Mouse (Mus musculus) forebrain, embryonic 14.5 days (tissue): ENCODE data around the gene Cfap58. TPM values are rescaled to one million over a fixed set of nuclear protein-coding genes. Genes with fewer than 3 reads are reported as not detected.

Source experiments
- ATAC-seq: fragments of 200-750 bp; cut with Nextera tagmentation; 2 replicates; pipeline ENCODE4 v1.8.0; 2017; ENCODE audit warnings: mild to moderate bottlenecking, moderate library complexity
- DNase-seq: peaks from one replicate; pipeline ENCODE4 v3.0.0-alpha.2; 2015; ENCODE audit warnings: low spot score
- H3K27ac ChIP-seq: fragments of 300-500 bp; sonication (generic); 2 replicates; pipeline ENCODE4 v1.5.1; 2014; ENCODE audit warnings: low read depth, mild to moderate bottlenecking, control low read depth, low read length, moderate library complexity
- H3K27me3 ChIP-seq: fragments of 300-500 bp; sonication (generic); replicated peaks from 2 replicates; pipeline ENCODE4 v1.6.1; 2014; ENCODE audit warnings: low read length, control low read depth, mixed read lengths; ENCODE audit not compliant: control insufficient read depth, insufficient read depth
- H3K36me3 ChIP-seq: fragments of 300-500 bp; sonication (generic); 2 replicates; pipeline ENCODE4 v1.6.1; 2014; ENCODE audit warnings: low read length, control low read depth; ENCODE audit not compliant: control insufficient read depth, insufficient read depth
- H3K4me1 ChIP-seq: fragments of 300-500 bp; sonication (generic); 2 replicates; pipeline ENCODE4 v1.6.1; 2014; ENCODE audit warnings: antibody characterized with exemption, low read length, control low read depth; ENCODE audit not compliant: control insufficient read depth, insufficient read depth
- H3K4me2 ChIP-seq: fragments of 300-500 bp; sonication (generic); 2 replicates; pipeline ENCODE4 v1.6.1; 2014; ENCODE audit warnings: mild to moderate bottlenecking, control low read depth, low read length
- H3K4me3 ChIP-seq: fragments of 300-500 bp; sonication (generic); 2 replicates; pipeline ENCODE4 v1.5.1; 2014; ENCODE audit warnings: low read depth, low read length, control low read depth
- H3K9ac ChIP-seq: fragments of 300-500 bp; sonication (generic); 2 replicates; pipeline ENCODE4 v1.6.1; 2014; ENCODE audit warnings: mild to moderate bottlenecking, low read length, control low read depth, moderate library complexity
- H3K9me3 ChIP-seq: fragments of 300-500 bp; sonication (generic); replicated peaks from 2 replicates; pipeline ENCODE4 v1.6.1; 2016; ENCODE audit warnings: low read length, control low read depth, mixed read lengths; ENCODE audit not compliant: control insufficient read depth
- WGBS: fragments of 180-500 bp; shearing (Covaris S2); extraction: QIAGEN DNeasy Blood & Tissue Kit; methylation state at CpG from one replicate; pipeline ENCODE4 v1.1.7; 2014; 5-methylcytosine and 5-hydroxymethylcytosine counted together
- polyA plus RNA-seq: library from polyadenylated mRNA; unstranded; fragments of >200 nt; fragmentation: Nextera tagmentation; extraction: Ambion mirVana; gene quantifications from 2 replicates; pipeline ENCODE4 v1.2.1, GENCODE M21; 2014

The Cfap58 gene
- polyA plus RNA-seq, 1 experiment from 2014 or later: 0.50 TPM

GRCm38 (mm10) chr19:47919966-47920375, 17.5 kb upstream of the Cfap58 start:
- peak overlapping the region; percentile 61 for H3K4me3 ChIP-seq
- peak overlapping the region; percentile 56 for H3K4me2 ChIP-seq
- peak overlapping the region; percentile 74; the same call in 1 of the 2 replicates for H3K27ac ChIP-seq
- DNase-seq (peak; percentile 51), ATAC-seq (peak; percentile 5; the same call in 1 of the 2 replicates)
- H3K4me1 ChIP-seq: peaks cover 17% of the 10 kb centered on the region
- H3K9ac ChIP-seq: peak overlapping the region; percentile 75
- no peaks in the 10 kb centered on the region for H3K9me3 ChIP-seq
- WGBS: under 1% methylated on average over 8 of the region's 8 CpGs
- no peaks in the 10 kb centered on the region for H3K36me3 ChIP-seq
- no peaks in the 10 kb centered on the region for H3K27me3 ChIP-seq

GRCm38 (mm10) chr19:47925819-47926218, 11.7 kb upstream of the Cfap58 start:
- H3K9me3 ChIP-seq: no peaks in the 10 kb centered on the region
- no peak overlapping the region for H3K9ac ChIP-seq
- H3K4me3 ChIP-seq: no peak overlapping the region
- no peak overlapping the region for H3K27ac ChIP-seq
- ATAC-seq: no peak
- DNase-seq: no peak
- no peaks in the 10 kb centered on the region for H3K4me1 ChIP-seq
- WGBS: 85% methylated on average over 7 of the region's 7 CpGs
- H3K36me3 ChIP-seq: no peaks in the 10 kb centered on the region
- H3K27me3 ChIP-seq: no peaks in the 10 kb centered on the region
- H3K4me2 ChIP-seq: no peak overlapping the region

DNA sequence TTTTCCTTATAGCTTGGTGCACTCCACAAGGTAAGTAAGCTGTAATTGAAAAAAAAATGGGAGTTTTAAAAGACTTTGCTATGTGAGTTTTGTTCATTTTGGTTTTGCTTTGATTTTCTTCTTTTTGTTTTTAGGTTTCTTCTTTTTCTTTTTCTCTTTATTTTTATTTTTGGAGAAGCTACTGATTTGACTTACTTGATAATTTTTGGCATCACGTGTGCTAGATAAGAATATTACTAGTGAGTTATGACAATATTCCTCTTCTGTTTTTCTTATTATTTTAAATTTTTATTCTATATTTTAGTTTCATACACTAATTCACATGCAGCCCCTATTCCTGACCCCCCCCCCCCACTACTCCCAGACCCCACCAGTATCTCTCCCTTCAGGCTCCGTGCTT, 10.4 kb upstream of the Cfap58 start:
- H3K4me1 ChIP-seq: no peaks in the 10 kb centered on the region
- no peaks in the 10 kb centered on the region for H3K27me3 ChIP-seq
- H3K9ac ChIP-seq: no peak overlapping the region
- H3K36me3 ChIP-seq: no peaks in the 10 kb centered on the region
- no peak overlapping the region for H3K4me3 ChIP-seq
- 78% methylated on average over 2 of the region's 2 CpGs for WGBS
- H3K9me3 ChIP-seq: no peaks in the 10 kb centered on the region
- DNase-seq: no peak
- no peak overlapping the region for H3K27ac ChIP-seq
- no peak overlapping the region for H3K4me2 ChIP-seq
- ATAC-seq: no peak

- H3K27ac ChIP-seq: no peak overlapping the region
- no peak overlapping the region for H3K4me2 ChIP-seq
- no peaks in the 10 kb centered on the region for H3K27me3 ChIP-seq
- no peak overlapping the region for H3K9ac ChIP-seq
- 90% methylated on average over 4 of the region's 4 CpGs for WGBS
- H3K4me1 ChIP-seq: no peaks in the 10 kb centered on the region
- no peaks in the 10 kb centered on the region for H3K36me3 ChIP-seq
- no peaks in the 10 kb centered on the region for H3K9me3 ChIP-seq
- ATAC-seq (no peak), DNase-seq (no peak)
- no peak overlapping the region for H3K4me3 ChIP-seq
Observed at GRCm38 (mm10) chr19:47929043-47929442, 8.4 kb upstream of the Cfap58 start.

DNA sequence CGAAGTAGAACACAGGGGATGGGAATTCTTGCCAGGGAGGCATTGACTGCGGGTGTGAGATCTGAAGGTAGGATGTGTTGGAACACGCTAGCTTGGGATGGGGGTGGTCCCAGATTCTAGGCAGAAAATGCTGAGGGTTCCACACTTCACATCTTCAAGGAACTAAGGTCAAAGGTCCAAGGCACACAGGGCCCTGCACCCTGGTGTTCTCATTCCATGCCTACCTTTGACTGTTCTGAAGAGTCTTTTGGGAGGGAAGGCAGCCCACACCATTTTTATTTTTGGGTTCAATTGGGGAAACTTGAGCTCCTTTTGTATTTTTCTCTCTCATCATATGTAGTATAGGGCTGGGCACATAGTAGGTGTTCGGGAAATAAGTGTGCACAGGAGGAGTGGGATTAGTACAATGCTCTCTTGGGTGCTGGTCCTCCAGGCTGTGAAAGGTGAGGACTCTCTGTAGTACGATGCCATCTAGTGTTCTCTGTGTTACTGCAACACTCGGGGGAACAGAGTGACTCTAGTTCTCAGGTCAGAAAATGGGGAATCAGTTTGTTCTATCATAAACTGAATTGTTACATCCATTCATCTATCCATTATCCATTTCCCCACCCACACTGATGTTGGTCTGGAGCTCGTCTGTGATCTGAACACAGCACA, 5.4 kb upstream of the Cfap58 start:
- Histone ChIP-seq H3K9ac (no peak overlapping the region), H3K36me3 (no peaks in the 10 kb centered on the region), H3K4me2 (no peak overlapping the region), H3K4me1 (no peaks in the 10 kb centered on the region), H3K4me3 (no peak overlapping the region), H3K27me3 (no peaks in the 10 kb centered on the region), H3K9me3 (no peaks in the 10 kb centered on the region), H3K27ac (no peak overlapping the region)
- peak; percentile 78 for ATAC-seq
- DNase-seq: peak; percentile 84
- WGBS: 42% methylated on average over 7 of the region's 7 CpGs

GRCm38 (mm10) chr19:47934146-47934545, 3.3 kb upstream of the Cfap58 start:
- ATAC-seq (no peak), DNase-seq (no peak)
- Histone ChIP-seq H3K36me3 (no peaks in the 10 kb centered on the region), H3K27me3 (no peaks in the 10 kb centered on the region), H3K4me3 (no peak overlapping the region), H3K27ac (no peak overlapping the region), H3K4me1 (0 out of 2 replicates have a peak, but pooled peaks cover 5% of the 10 kb centered on the region), H3K4me2 (no peak overlapping the region), H3K9ac (no peak overlapping the region), H3K9me3 (no peaks in the 10 kb centered on the region)
- WGBS: 89% methylated on average over 8 of the region's 8 CpGs

DNA sequence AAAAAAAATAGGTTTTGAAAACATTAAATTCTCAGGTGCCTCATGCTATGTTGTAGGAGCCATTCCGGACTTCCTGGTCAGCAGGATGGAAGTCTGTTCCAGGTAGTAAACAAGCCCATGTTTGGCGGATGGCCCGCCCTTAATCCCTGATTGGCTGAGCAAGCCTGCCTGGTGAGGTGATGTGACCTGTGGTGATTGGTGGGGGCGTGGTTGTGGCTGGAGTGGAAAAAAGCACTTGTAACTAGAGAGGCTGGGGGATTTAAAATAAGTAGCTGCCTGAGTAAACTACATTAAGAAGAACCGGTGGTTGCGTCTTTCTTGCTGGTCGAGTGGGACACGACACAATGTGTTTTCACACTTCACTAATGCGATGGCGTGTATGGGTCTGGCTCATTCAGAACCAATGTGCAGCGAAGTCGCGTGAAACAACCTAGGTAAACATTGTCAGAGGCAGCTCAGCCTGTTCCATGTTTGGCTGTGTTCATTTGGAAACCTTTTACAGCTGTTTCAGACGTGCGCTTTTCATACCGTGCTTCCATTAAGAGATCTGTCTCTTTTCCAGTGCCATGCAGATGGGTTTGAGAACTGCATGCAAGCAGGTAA, 2.7 kb upstream of the Cfap58 start:
- no peak overlapping the region for H3K9ac ChIP-seq
- WGBS: 68% methylated on average over 16 of the region's 16 CpGs
- H3K27me3 ChIP-seq: no peaks in the 10 kb centered on the region
- H3K9me3 ChIP-seq: no peaks in the 10 kb centered on the region
- no peak overlapping the region for H3K4me3 ChIP-seq
- ATAC-seq (no peak), DNase-seq (no peak)
- H3K36me3 ChIP-seq: no peaks in the 10 kb centered on the region
- no peak overlapping the region for H3K4me2 ChIP-seq
- no peak overlapping the region for H3K27ac ChIP-seq
- H3K4me1 ChIP-seq: 0 out of 2 replicates have a peak, but pooled peaks cover 5% of the 10 kb centered on the region

DNA sequence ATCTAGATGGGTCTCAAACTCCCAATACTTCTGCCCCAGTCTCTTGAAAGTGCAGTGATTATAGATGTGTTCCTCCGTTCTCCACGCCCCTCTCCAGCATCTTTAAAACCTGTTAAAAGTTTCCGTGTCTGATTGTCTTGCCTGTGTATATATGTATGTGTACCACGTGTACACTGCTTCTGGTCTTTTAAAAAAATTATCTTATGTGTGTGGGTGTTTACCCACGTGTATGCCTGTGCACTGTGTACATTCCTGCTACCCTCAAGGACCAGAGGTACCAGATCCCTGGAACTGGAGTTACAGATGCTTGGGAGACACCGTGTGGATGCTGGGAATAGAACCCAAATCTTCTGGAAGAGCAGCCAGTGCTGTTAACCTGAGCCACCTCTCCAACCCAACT, 1.9 kb upstream of the Cfap58 start:
- H3K4me1 ChIP-seq: 0 out of 2 replicates have a peak, but pooled peaks cover 5% of the 10 kb centered on the region
- ATAC-seq (no peak), DNase-seq (no peak)
- H3K27ac ChIP-seq: no peak overlapping the region
- no peaks in the 10 kb centered on the region for H3K27me3 ChIP-seq
- no peak overlapping the region for H3K4me2 ChIP-seq
- no peak overlapping the region for H3K9ac ChIP-seq
- H3K36me3 ChIP-seq: no peaks in the 10 kb centered on the region
- 86% methylated on average over 6 of the region's 6 CpGs for WGBS
- H3K9me3 ChIP-seq: no peaks in the 10 kb centered on the region
- no peak overlapping the region for H3K4me3 ChIP-seq

DNA sequence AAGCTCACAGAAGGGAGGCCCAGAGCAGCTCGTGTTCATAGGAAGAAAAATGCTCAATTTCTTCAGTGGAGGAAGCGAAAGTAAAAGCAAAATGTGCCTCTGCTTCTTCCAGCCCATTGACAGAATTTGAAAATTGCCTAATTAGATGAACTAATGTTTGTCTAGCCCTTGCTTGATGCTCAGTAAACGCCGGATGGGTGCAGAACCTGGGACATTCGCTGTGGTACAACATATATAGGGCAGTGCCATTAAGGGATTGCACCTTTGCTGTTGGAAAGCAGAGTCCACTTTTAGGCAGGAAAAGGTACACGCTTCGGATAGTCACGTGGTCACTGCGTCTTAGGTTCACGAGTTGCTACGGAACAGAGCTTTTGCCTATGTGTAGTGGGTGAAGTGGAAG, 985 bp upstream of the Cfap58 start:
- no peaks in the 10 kb centered on the region for H3K9me3 ChIP-seq
- no peaks in the 10 kb centered on the region for H3K36me3 ChIP-seq
- H3K4me1 ChIP-seq: 0 out of 2 replicates have a peak, but pooled peaks cover 5% of the 10 kb centered on the region
- H3K4me3 ChIP-seq: no peak overlapping the region
- WGBS: 90% methylated on average over 11 of the region's 11 CpGs
- no peak for ATAC-seq
- no peak overlapping the region for H3K4me2 ChIP-seq
- no peak for DNase-seq
- H3K27ac ChIP-seq: no peak overlapping the region
- H3K27me3 ChIP-seq: no peaks in the 10 kb centered on the region
- H3K9ac ChIP-seq: no peak overlapping the region
